Mouse (Mus musculus) left cerebral cortex, postnatal 14 days (tissue): ENCODE measurements around the gene Timm17b. TPM values are rescaled to one million over a fixed set of nuclear protein-coding genes. Genes with fewer than 3 reads are reported as not detected.
"Not testable (repeated sequence)": the region's sequence is repeated elsewhere in the genome, so short reads cannot be mapped to it uniquely, and the experiment has no call there.

Experiments
- DNase-seq, 2 experiments: peaks; one replicate each; pipeline ENCODE4 v3.0.0; 2021 to 2022; ENCODE audit warnings: low spot score in 2 of 2, mixed read lengths in 1 of 2
- intact Hi-C: fragments of 180-260 bp; cut with DNase I; formaldehyde crosslinking; loops from one replicate; pipeline ENCODE4 v1.15.1; 2025
- long read RNA-seq, 2 experiments: library from polyadenylated mRNA; stranded (forward); transcript quantifications; one replicate each; pipeline ENCODE4 v2.0.0; 2021
- total RNA-seq, 2 experiments: library from RNA; stranded (reverse); gene quantifications; 2 replicates each; pipeline ENCODE4 v1.2.3; 2021

The Timm17b gene
- total RNA-seq, result 10 to 100 TPM; 25.8 to 28.6 TPM
- long read RNA-seq, experiment 1, transcript Timm17b-201 (6 exons, 2,381 nt), result major isoform, 12 of 13 reads
- long read RNA-seq, experiment 1, partial matches to known transcripts, result 1 of 13 reads
- long read RNA-seq, experiment 1, other reads (novel, unspliced or antisense), result 0 of 13 reads
- long read RNA-seq, experiment 2, transcript Timm17b-201 (6 exons, 2,381 nt), result major isoform, 17 of 20 reads
- long read RNA-seq, experiment 2, partial matches to known transcripts, result 0 of 20 reads
- long read RNA-seq, experiment 2, other reads (novel, unspliced or antisense), result 2 of 20 reads

DNA sequence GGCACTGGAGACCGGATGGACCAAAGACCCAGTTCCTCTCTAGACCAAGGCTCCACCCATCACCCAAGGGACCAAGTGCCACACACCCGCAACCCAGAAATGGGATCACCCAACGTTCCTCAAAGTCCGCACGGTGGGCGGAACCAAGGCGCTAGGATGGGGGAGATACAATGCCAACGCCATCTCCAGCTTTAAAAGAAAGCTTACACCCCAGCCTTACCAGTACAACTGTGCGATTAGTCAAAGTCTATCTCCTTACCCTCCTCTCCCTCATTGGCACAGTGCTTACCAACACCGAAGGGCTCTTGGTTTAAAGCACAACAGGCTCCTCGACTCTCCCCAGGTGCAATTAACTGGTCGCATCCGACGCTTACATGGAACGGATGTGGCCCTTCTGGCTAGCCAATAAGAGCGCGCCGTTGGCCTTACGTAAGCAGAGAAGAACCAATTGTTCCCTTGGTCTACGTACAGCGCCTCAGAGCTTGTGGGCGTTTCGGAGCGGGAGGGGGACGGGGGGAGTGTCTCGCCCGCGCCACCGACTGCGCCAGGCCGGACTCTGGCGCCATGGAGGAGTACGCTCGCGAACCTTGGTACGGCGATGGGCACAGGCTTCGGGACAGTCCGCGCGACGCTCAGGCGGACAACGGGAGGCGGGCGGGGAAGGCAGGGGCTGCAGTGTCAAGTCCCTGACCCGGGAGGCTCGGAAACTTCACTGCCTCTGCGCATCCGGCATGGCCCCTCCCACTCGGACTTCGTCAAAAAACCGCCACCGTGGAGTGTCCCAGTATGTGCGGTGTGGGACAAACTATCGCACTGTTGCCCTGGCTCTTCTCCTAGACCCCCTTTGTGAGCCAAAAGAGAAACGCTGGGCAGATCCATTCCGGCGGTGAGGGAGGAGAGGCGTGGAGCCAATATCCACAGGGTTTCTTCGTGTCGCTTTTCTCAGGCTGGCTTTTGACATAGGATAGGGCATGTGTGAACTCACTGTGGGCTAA, at the start of gene Timm17b, which contains the start of gene Pqbp1:
Timm17b (plus strand) TSS at position 478 of the 995 bp plus-strand sequence.
Pqbp1 (minus strand) TSS at position 390 of the 995 bp plus-strand sequence.
- DNase-seq, result peak; percentile 88 to 91
- intact Hi-C loops, result loop anchor here (2.0 kb wide), 1 partner anchor 20 kb away; the partner anchor contains the start of gene Pim2

- intact Hi-C loops, result no loop called here
- peak; percentile 26 to 32 for DNase-seq
Observed at GRCm38 (mm10) chrX:7854578-7854977, 44.6 kb upstream of the Timm17b start.

GRCm38 (mm10) chrX:7859191-7859753, 39.9 kb upstream of the Timm17b start:
- DNase-seq, result no peak
- intact Hi-C loops, result no loop called here

DNA sequence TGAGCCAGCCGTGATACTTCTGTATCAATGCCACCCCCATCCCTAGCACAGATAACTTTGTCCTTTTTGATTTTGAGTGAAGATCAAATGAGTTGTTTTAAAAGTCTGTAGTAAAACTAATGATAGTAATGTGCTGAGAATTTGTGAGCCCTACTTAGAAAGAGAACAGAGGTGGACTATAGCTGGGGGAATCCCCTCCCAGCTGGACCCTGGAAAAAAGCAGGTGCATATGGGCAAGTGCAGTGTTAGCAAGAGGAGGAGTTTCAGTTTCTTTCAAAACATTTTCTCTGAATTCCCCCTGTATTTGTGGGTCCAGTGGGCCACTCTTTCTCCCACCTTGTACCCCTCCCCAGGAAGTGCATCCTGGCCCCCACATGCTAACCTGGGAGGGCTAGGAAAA, 36.0 kb upstream of the Timm17b start:
- DNase-seq, result no peak
- intact Hi-C loops, result no loop called here

DNA sequence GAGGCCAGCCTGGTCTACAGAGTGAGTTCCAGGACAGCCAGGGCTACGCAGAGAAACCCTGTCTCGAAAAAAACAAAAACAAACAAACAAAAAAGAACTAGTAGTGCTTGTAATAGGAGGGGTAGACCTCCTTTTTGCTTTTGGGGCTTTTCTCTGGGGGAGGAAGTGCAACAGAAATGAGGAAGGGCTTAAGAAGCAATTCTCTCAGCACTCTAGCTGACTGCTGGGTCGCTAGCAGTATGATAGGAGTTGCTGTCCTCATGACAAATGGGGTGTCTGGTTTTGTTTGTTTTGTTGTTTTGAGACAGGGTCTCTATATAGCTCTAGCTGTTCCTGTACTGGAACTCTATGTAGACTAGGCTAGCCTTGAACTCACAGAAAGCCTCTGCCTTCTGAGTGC, 34.6 kb upstream of the Timm17b start:
- intact Hi-C loops, result no loop called here
- DNase-seq, result no peak

GRCm38 (mm10) chrX:7865343-7865742, 33.8 kb upstream of the Timm17b start:
- intact Hi-C loops, result no loop called here
- DNase-seq, result no peak

GRCm38 (mm10) chrX:7865786-7866185, 33.4 kb upstream of the Timm17b start:
- no peak for DNase-seq
- intact Hi-C loops, result no loop called here

GRCm38 (mm10) chrX:7867141-7867540, 32.0 kb upstream of the Timm17b start:
- intact Hi-C loops, result no loop called here
- DNase-seq, result no peak

GRCm38 (mm10) chrX:7868506-7868905, 30.7 kb upstream of the Timm17b start:
- intact Hi-C loops, result no loop called here

DNA sequence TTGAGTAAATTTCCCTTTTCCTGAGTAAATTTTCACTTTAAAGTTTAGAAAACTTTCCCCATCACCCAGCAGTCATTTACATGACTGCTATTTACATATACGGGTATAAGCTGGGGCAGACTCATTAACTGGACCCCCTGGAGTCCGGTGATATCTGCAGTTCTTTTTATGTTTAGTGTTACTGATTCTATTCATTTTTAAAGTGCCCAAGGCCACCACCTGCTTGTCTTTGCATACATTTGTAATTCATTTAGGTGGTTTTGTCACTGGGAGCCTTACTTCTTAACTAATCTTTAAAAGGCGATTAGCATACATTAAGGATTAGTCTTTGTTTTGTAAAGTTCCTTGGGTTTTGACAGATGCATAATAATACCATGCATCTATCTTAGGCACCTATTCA, 29.3 kb upstream of the Timm17b start:
- intact Hi-C loops, result loop anchor here (10.0 kb wide), 1 partner anchor 65 kb away; no protein-coding TSS in a partner anchor
- no peak for DNase-seq

More at GRCm38 (mm10) chrX:7868506-7868905, 30.7 kb upstream of the Timm17b start:
- no peak for DNase-seq

- peak; percentile 81 to 93 for DNase-seq
- intact Hi-C loops, result loop anchor here (2.0 to 10.0 kb wide), 3 partner anchors 21 to 57 kb away; partner anchors contain the start of genes Otud5, Pqbp1 and Timm17b
Observed at GRCm38 (mm10) chrX:7878007-7878419, 21.1 kb upstream of the Timm17b start, which contains the start of gene Pim2. Gene Pim2 (plus strand): TSS chrX:7878262.

DNA sequence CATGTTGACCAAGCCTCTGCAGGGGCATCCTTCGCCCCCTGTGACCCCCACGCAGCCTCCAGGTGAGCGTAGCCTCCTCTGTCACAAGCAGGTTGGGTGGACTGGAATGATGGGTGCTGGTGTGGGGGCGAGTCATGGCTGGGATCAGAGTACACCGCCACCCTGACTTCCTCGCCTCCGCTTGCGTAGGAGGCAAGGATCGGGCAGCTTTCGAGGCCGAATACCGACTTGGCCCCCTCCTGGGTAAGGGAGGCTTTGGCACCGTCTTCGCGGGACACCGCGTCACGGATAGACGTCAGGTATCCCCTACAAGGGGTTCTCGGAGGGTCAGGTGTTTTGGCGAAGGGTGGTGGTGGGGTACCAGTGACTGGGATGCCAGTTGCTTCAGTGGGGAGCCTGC, 20.7 kb upstream of the Timm17b start:
- intact Hi-C loops, result loop anchor here (2.0 to 10.0 kb wide), 3 partner anchors 20 to 56 kb away; partner anchors contain the start of genes Otud5, Pqbp1 and Timm17b
- DNase-seq, result no peak

DNA sequence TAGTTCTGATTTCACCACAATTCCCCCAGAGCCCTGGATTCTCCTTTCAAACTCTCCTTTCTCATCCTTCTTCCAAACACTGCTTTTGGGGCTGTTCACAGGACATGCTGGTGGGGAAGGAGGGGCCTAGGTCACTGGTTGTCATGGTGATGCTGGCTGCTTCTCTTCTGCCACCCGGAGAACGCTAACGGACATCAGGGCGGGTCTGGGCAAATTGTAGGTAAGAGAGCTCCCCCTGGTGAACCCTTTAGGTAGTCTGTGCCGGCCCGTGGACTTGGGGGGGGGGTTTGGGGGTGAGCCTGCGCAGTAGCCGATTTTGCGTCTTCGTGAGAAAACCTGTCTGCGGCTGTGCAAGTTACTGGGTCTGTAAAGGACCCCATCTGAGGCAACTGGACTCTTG, 19.3 kb upstream of the Timm17b start:
- intact Hi-C loops, result loop anchor here (2.0 to 10.0 kb wide), 3 partner anchors 19 to 55 kb away; partner anchors contain the start of genes Otud5, Pqbp1 and Timm17b
- peak; percentile 69 to 80 for DNase-seq

DNA sequence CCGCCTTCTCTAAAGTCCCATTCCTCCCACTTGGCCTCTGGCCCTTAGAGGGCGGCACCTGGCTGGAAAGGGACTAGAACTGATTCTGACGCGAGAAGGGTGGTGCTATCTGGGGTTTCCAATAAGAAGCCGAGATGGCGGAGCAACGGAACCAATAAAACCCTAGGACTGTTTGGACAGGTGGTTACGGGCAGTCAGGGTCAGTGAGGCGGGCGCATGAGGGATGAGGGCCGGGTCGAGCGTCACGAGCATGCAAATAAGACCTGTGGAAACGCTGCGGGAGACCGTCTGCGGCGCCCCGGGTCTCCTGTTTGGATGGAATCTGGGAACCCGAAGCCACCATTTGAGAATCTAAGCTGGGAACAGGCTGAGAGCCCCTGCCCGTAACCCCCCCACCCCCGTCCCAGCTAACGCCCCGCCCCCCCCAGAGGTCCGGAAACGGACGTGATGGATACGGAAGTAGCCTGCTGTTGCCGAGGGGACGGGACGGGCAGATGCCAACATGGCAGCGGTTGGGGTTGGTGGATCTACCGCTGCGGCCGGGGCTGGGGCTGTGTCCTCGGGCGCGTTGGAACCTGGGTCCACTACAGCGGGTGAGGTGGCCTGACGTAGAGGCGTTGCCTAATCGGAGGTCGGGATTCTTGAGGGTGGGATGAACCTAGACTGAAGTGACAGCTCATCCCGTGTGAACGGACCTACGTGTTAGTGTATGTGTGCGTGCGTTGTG, 15.2 kb upstream of the Timm17b start, which contains the start of gene Slc35a2:
Slc35a2 (plus strand) TSS at position 188 of the 727 bp plus-strand sequence.
- intact Hi-C loops, result no loop called here
- DNase-seq, result peak; percentile 71 to 83

- no peak for DNase-seq
- intact Hi-C loops, result loop anchor here (2.0 kb wide), 1 partner anchor 19 kb away; the partner anchor contains the start of gene Pim2
Observed at GRCm38 (mm10) chrX:7898211-7898610, 946 bp upstream of the Timm17b start.

DNA sequence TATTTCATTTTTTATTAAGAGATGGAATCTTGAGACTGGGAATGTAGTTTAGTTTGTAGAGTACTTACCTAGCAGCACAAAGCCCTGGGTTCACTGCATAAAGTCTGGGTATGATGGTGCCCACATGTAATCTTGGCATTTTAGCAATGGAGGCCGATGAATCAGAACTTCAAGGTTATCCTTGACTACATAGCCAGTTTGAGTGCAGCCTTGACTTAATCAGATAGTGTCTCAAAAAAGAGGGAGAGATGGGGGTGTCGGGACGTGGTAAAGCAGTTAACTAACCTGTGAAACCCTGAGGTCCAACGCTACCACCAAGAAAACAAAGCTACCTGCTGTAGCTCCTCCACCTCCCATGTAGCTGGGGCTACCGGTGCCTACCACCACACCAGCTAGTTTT, 5.3 kb downstream of the Timm17b start:
- DNase-seq, result no peak
- intact Hi-C loops, result no loop called here

DNA sequence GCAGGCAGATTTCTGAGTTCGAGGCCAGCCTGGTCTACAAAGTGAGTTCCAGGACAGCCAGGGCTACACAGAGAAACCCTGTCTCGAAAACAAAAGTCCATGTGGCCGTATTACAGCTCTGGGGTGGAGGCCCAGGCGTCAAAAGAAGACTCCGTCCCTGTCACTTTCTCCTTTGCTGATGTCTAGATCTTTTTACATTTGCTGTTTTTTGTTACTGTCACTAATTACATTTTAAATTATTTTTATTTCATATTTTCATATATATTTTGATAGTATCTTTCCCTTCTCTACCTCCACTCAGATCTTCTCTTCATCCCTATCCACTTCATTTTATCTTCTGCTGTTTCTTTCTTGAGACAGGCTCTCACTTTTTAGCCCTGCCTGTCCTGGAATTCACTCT, 8.6 kb downstream of the Timm17b start, which contains the start of gene Gm10491:
Gm10491 (minus strand) TSS at position 101 of the 400 bp plus-strand sequence.
- intact Hi-C loops, result no loop called here
- DNase-seq, result no peak

DNA sequence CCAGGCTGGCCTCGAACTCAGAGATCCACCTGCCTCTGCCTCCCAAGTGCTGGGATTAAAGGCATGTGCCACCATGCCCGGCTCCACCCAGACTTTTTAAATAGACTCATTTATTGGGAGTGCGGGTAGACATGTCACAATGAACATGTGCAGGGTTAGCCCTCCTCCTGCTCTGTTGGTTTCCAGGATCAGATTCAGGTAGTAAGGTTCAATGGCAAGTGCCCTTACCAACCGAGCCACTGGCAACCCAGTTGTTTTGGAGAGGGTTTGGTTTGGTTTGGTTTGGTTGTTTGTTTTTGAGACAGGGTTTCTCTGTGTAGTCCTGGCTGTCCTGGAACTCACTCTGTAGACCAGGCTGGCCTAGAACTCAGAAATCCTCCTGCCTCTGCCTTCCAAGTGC, 10.1 kb downstream of the Timm17b start, which contains the start of gene Gm10490:
Gm10490 (plus strand) TSS at position 301 of the 400 bp plus-strand sequence.
- intact Hi-C loops, DNase-seq: not testable (repeated sequence)
